Mouse (Mus musculus) testis, adult 2 months (tissue): Measurements from ENCODE around the gene Fuca1.

Source experiments
- CTCF ChIP-seq: fragments of 200-500 bp; IDR thresholded peaks from 2 replicates; pipeline ENCODE4 v1.5.1; 2012; ENCODE audit warnings: low read depth, mild to moderate bottlenecking, inconsistent platforms, low read length, moderate library complexity; ENCODE audit not compliant: control insufficient read depth, insufficient read depth, insufficient replicate concordance
- POLR2A ChIP-seq: fragments of 200-500 bp; IDR thresholded peaks from 2 replicates; pipeline ENCODE4 v1.6.1; 2012; ENCODE audit warnings: low read depth, mild to moderate bottlenecking, inconsistent platforms, low read length, moderate library complexity; ENCODE audit not compliant: control insufficient read depth

DNA sequence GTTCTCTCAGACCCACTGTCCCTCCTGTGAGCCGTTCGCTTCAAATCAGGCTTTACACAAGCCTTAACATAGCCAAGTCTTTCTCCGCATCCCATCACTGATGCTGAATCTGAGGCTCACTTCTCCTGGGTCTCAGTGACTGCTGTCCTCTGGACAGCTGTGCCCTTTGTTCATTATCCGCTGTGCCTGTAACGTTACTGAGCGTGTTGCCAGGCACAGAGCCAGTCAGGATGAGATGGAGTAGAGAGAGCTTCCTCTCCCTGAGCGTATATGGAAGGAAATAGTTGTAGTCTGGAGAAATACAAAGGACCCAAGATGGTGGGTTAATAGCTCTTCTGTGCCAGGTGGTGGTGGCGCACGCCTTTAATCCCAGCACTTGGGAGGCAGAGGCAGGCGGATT is 28.9 kb downstream of the Fuca1 start:
- TF ChIP-seq CTCF (no peak), POLR2A (no peak)
